Mouse (Mus musculus) myocyte (in vitro differentiated cells): ENCODE measurements around the gene Atg4b. TPM values are rescaled to one million over a fixed set of nuclear protein-coding genes. Genes with fewer than 3 reads are reported as not detected.
"Not testable (repeated sequence)": the region's sequence is repeated elsewhere in the genome, so short reads cannot be mapped to it uniquely, and the experiment has no call there.

Experiments used
- H3K27me3 ChIP-seq: one replicate; pipeline ENCODE4 v1.6.1; 2011; ENCODE audit not compliant: control insufficient read depth, insufficient read depth, insufficient read length
- H3K36me3 ChIP-seq: one replicate; pipeline ENCODE4 v1.6.1; 2011; ENCODE audit not compliant: control insufficient read depth, insufficient read depth
- H3K4me2 ChIP-seq: one replicate; pipeline ENCODE4 v1.6.1; 2011; ENCODE audit warnings: low read depth, control low read depth
- H3K4me3 ChIP-seq: one replicate; pipeline ENCODE4 v1.5.1; 2011; ENCODE audit warnings: mild to moderate bottlenecking, control low read depth, moderate library complexity
- H3K79me2 ChIP-seq: one replicate; pipeline ENCODE4 v1.6.1; 2011; ENCODE audit not compliant: control insufficient read depth, insufficient read depth
- H3ac ChIP-seq: one replicate; pipeline ENCODE4 v1.6.1; 2011; ENCODE audit not compliant: control insufficient read depth, insufficient read length
- CEBPB ChIP-seq: IDR thresholded peaks from 2 replicates; pipeline ENCODE4 v1.6.1; 2011; ENCODE audit warnings: mild to moderate bottlenecking, moderate library complexity; ENCODE audit not compliant: poor library complexity, insufficient read depth, severe bottlenecking
- E2F4 ChIP-seq: IDR thresholded peaks from one replicate; pipeline ENCODE4 v1.6.1; 2011; ENCODE audit warnings: mild to moderate bottlenecking, control low read depth, moderate library complexity; ENCODE audit not compliant: insufficient read depth
- MYOD1 ChIP-seq, 3 experiments: IDR thresholded peaks; one replicate each; pipeline ENCODE4 v1.6.1; 2011; ENCODE audit warnings: control low read depth in 2 of 3, low read depth in 2 of 3, mild to moderate bottlenecking in 2 of 3, moderate library complexity in 1 of 3; ENCODE audit not compliant: insufficient read length in 2 of 3, control insufficient read depth in 1 of 3
- MYOG ChIP-seq, 3 experiments: IDR thresholded peaks; one replicate each; pipeline ENCODE4 v1.6.1; 2011; ENCODE audit warnings: control low read depth in 2 of 3, low read depth in 2 of 3, mild to moderate bottlenecking in 2 of 3; ENCODE audit not compliant: insufficient read length in 2 of 3, control insufficient read depth in 1 of 3, insufficient read depth in 1 of 3
- POLR2A ChIP-seq: IDR thresholded peaks from one replicate; pipeline ENCODE4 v1.6.1; 2011; ENCODE audit warnings: low read depth, mild to moderate bottlenecking, control low read depth, moderate library complexity; ENCODE audit not compliant: insufficient read length
- POLR2AphosphoS2 ChIP-seq: IDR thresholded peaks from one replicate; pipeline ENCODE4 v1.6.1; 2011; ENCODE audit warnings: low read depth, control low read depth; ENCODE audit not compliant: insufficient read length
- REST ChIP-seq: IDR thresholded peaks from one replicate; pipeline ENCODE4 v1.6.1; 2011; ENCODE audit warnings: mild to moderate bottlenecking, control low read depth, moderate library complexity; ENCODE audit not compliant: insufficient read depth, insufficient read length
- USF1 ChIP-seq: IDR thresholded peaks from one replicate; pipeline ENCODE4 v1.6.1; 2011; ENCODE audit warnings: low read depth, mild to moderate bottlenecking, control low read depth, moderate library complexity
- polyA plus RNA-seq: library from polyadenylated mRNA; unstranded; fragments of >200 nt; fragmentation: generic; extraction: Trizol; gene quantifications from one replicate; pipeline ENCODE4 v1.2.1, GENCODE M21; 2012; ENCODE audit warnings: missing spikeins

Gene Atg4b
- polyA plus RNA-seq, 1 experiment, result 49.9 TPM

- Histone ChIP-seq H3K4me3 (no peak overlapping the region), H3ac (no peak overlapping the region), H3K27me3 (no peaks in the 10 kb centered on the region), H3K79me2 (no peaks in the 10 kb centered on the region), H3K4me2 (no peak overlapping the region), H3K36me3 (no peaks in the 10 kb centered on the region)
- no peak for TF ChIP-seq E2F4
- no peak for TF ChIP-seq POLR2AphosphoS2
- TF ChIP-seq CEBPB, result no peak
- TF ChIP-seq MYOD1 (IDR thresholded peaks at IDR 0.05; ENCODE audit: control insufficient read depth in 1 of 3, insufficient read length in 2 of 3, low read depth in 2 of 3), result no peak
- TF ChIP-seq MYOG (IDR thresholded peaks at IDR 0.05; ENCODE audit: control insufficient read depth in 1 of 3, insufficient read depth in 1 of 3, insufficient read length in 2 of 3, low read depth in 2 of 3), result no peak
- no peak for TF ChIP-seq REST
- no peak for TF ChIP-seq USF1
- TF ChIP-seq POLR2A, result no peak
Measured at GRCm38 (mm10) chr1:93837335-93837734, 86.0 kb downstream of the Atg4b start.

GRCm38 (mm10) chr1:93838569-93838968, 87.3 kb downstream of the Atg4b start:
- H3K27me3 ChIP-seq, H3ac ChIP-seq, H3K36me3 ChIP-seq, H3K79me2 ChIP-seq, H3K4me2 ChIP-seq, H3K4me3 ChIP-seq: not testable (repeated sequence)

Other genes starting within 250 kb of the Atg4b start
- gene Farp2, start 239.4 kb upstream of the Atg4b start, polyA plus RNA-seq, result 3.1 TPM
- 119 TPM for gene Stk25, start 92.8 kb upstream of the Atg4b start, polyA plus RNA-seq
- gene Bok, start 65.8 kb upstream of the Atg4b start, polyA plus RNA-seq, result 37.8 TPM
- 52.9 TPM for gene Thap4, start 3.4 kb downstream of the Atg4b start, polyA plus RNA-seq
- 81.4 TPM for gene Dtymk, start 50.4 kb downstream of the Atg4b start, polyA plus RNA-seq
- gene Ing5, start 52.5 kb downstream of the Atg4b start, polyA plus RNA-seq, result 3.3 TPM
- gene D2hgdh, start 73.4 kb downstream of the Atg4b start, polyA plus RNA-seq, result 7.6 TPM
- 0.14 TPM for gene Gal3st2, start 109.8 kb downstream of the Atg4b start, polyA plus RNA-seq
- gene Gal3st2b, start 166.8 kb downstream of the Atg4b start, polyA plus RNA-seq, result not detected
- gene Gal3st2c, start 239.0 kb downstream of the Atg4b start, polyA plus RNA-seq, result not detected